Mouse (Mus musculus) ES-Bruce4 (cell line): Measurements from ENCODE around the gene Gpat3.

Experiments
- CTCF ChIP-seq: IDR thresholded peaks from one replicate; pipeline ENCODE4 v1.8.1; 2011; ENCODE audit warnings: low read depth, low read length
- EP300 ChIP-seq: IDR thresholded peaks from 2 replicates; pipeline ENCODE4 v1.6.1; 2011; ENCODE audit warnings: low read depth, low read length; ENCODE audit not compliant: insufficient read depth
- POLR2A ChIP-seq: IDR thresholded peaks from one replicate; pipeline ENCODE4 v1.8.1; 2011; ENCODE audit warnings: low read length; ENCODE audit not compliant: insufficient read depth

DNA sequence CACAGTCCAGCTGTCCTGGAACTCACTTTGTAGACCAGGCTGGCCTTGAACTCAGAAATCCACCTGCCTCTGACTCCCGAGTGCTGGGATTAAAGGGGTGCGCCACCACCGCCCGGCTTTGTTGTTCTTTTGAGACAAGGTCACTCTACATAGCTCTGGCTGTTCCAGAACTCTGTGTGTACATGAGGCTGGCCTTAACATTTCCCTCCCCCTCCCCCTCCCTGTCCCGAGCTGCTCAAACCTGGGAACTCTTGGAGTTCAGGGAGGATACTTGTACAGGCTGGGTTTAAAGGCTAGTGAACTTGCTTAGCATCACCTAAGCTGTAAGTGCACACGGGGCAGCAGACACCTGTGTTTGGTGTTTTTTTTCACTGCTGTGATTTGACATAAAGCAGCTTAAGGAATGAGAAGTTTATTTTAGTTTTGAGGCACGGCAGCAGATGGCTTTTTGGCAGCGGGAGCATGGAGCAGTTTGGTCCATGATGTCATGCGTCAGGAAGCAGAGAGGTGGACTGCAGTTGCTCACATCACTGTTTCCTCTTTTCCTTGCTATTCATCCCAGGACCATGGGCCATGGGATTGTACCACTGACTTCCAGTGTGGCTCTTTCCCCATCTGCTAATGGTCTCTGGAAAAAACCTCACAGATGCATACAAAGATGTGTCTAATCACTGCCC lies 9.5 kb upstream of the Gpat3 start:
- TF ChIP-seq CTCF, result no peak
- TF ChIP-seq POLR2A, result no peak
- no peak for TF ChIP-seq EP300
